Mouse (Mus musculus) urinary bladder, postnatal 4 days (tissue): Measurements from ENCODE around the gene Megf9.
A peak's percentile ranks its signal among the peaks of the same experiment; 100 is the strongest.

Experiments
- DNase-seq, 2 experiments: peaks; one replicate each; pipeline ENCODE4 v3.0.0; 2021 to 2022; ENCODE audit warnings: low spot score in 2 of 2

The Megf9 gene

GRCm38 (mm10) chr4:70420202-70420601 is 114.6 kb downstream of the Megf9 start:
- no peak for DNase-seq

GRCm38 (mm10) chr4:70412126-70412525 is 122.7 kb downstream of the Megf9 start:
- DNase-seq = no peak

- DNase-seq = peak; percentile 94 to 96
Observed at GRCm38 (mm10) chr4:70409994-70410721, 124.6 kb downstream of the Megf9 start, which contains the start of gene Cdk5rap2. TSS of gene Cdk5rap2 (minus strand) at chr4:70410443.

- no peak for DNase-seq
Observed at GRCm38 (mm10) chr4:70409456-70409855, 125.3 kb downstream of the Megf9 start.

- DNase-seq = no peak
Observed at GRCm38 (mm10) chr4:70402109-70402819, 132.5 kb downstream of the Megf9 start.

- no peak for DNase-seq
Observed at GRCm38 (mm10) chr4:70399476-70399875, 135.3 kb downstream of the Megf9 start.

- DNase-seq = no peak
Observed at GRCm38 (mm10) chr4:70399074-70399473, 135.7 kb downstream of the Megf9 start.

GRCm38 (mm10) chr4:70398088-70398487 is 136.7 kb downstream of the Megf9 start:
- DNase-seq = no peak

- DNase-seq = no peak
Observed at GRCm38 (mm10) chr4:70396701-70397100, 138.1 kb downstream of the Megf9 start.

- DNase-seq = no peak
Observed at GRCm38 (mm10) chr4:70394736-70395135, 140.1 kb downstream of the Megf9 start.

GRCm38 (mm10) chr4:70391760-70392372 is 142.9 kb downstream of the Megf9 start:
- no peak for DNase-seq

GRCm38 (mm10) chr4:70391073-70391472 is 143.7 kb downstream of the Megf9 start:
- DNase-seq = no peak

- DNase-seq = no peak
Observed at GRCm38 (mm10) chr4:70386206-70386605, 148.6 kb downstream of the Megf9 start.

GRCm38 (mm10) chr4:70377359-70377758 is 157.4 kb downstream of the Megf9 start:
- no peak for DNase-seq
